11 mouse cellular contexts compared by ENCODE assay signal in genomic region chr15:5193833-5194232, GRCm38 (mm10). TPM values are rescaled to one million over a fixed set of nuclear protein-coding genes. Genes with fewer than 3 reads are reported as not detected.
DNase-seq lines count a peak whose midpoint lies in the region; ATAC-seq and TF ChIP-seq lines count a peak whose summit lies in the region.
"Had no signal": no experiment of that assay in that cellular context is flagged by ENCODE, and none has a peak within 500 bp of the region (broad histone marks: within the 10 kb centered on the region; RNA-seq: fewer than 3 reads in every experiment).

No protein-coding gene starts in this region.

- H3K27ac ChIP-seq in liver, postnatal 0 days (ENCODE audit: low read depth): no peak overlapping the region
- H3K27ac ChIP-seq in liver, embryonic 11.5 days (ENCODE audit: low read depth, low read length): no peak overlapping the region
- H3K27ac ChIP-seq in MEL (ENCODE audit: control insufficient read depth, low read depth, low read length): no peak overlapping the region
- no peak overlapping the region for H3K27ac ChIP-seq in midbrain, embryonic 16.5 days (ENCODE audit: low read length)
- H3K27ac ChIP-seq: neural tube, embryonic 12.5 days had no signal

- WGBS in liver, postnatal 0 days (ENCODE audit: insufficient replicate concordance): 67% methylated on average over 3 of the region's 3 CpGs
- 79% methylated on average over 3 of the region's 3 CpGs for WGBS in liver, embryonic 11.5 days
- 81% methylated on average over 3 of the region's 3 CpGs for WGBS in midbrain, embryonic 16.5 days

- H3K27me3 ChIP-seq in liver, postnatal 0 days (ENCODE audit: insufficient read depth, low read length): no peaks in the 10 kb centered on the region
- no peaks in the 10 kb centered on the region for H3K27me3 ChIP-seq in liver, embryonic 11.5 days (replicated peaks; ENCODE audit: control insufficient read depth, insufficient read depth, low read length)
- H3K27me3 ChIP-seq in MEL (ENCODE audit: control insufficient read depth in 1 of 2, insufficient read depth in 2 of 2, low read length in 2 of 2): no peaks in the 10 kb centered on the region
- H3K27me3 ChIP-seq in midbrain, embryonic 16.5 days (ENCODE audit: control insufficient read depth, insufficient read depth, low read depth, low read length): no peaks in the 10 kb centered on the region
- H3K27me3 ChIP-seq: neural tube, embryonic 12.5 days had no signal

- TF ChIP-seq RAD21 in MEL (IDR thresholded peaks at IDR 0.05; ENCODE audit: low read depth, low read length): peak; percentile 77

- H3K9me3 ChIP-seq in liver, postnatal 0 days (ENCODE audit: low read length): no peaks in the 10 kb centered on the region
- H3K9me3 ChIP-seq in liver, embryonic 11.5 days (ENCODE audit: control insufficient read depth, low read length): no peaks in the 10 kb centered on the region
- H3K9me3 ChIP-seq in MEL (replicated peaks; ENCODE audit: insufficient read depth, low read length): no peaks in the 10 kb centered on the region
- H3K9me3 ChIP-seq in midbrain, embryonic 16.5 days (replicated peaks; ENCODE audit: control insufficient read depth, low read length, poor library complexity, severe bottlenecking): no peaks in the 10 kb centered on the region
- H3K9me3 ChIP-seq: neural tube, embryonic 12.5 days had no signal

- no peak overlapping the region for H3K4me2 ChIP-seq in liver, postnatal 0 days (ENCODE audit: low read depth, low read length)
- H3K4me2 ChIP-seq in liver, embryonic 11.5 days: no peak overlapping the region
- no peak overlapping the region for H3K4me2 ChIP-seq in midbrain, embryonic 16.5 days (ENCODE audit: low read length)
- H3K4me2 ChIP-seq: neural tube, embryonic 12.5 days had no signal

- no peaks in the 10 kb centered on the region for H3K79me2 ChIP-seq in MEL (ENCODE audit: control insufficient read depth, insufficient read depth, low read length, poor library complexity)

- H3K36me3 ChIP-seq in liver, postnatal 0 days (replicated peaks; ENCODE audit: insufficient read depth, low read length): peaks cover 12% of the 10 kb centered on the region
- no peaks in the 10 kb centered on the region for H3K36me3 ChIP-seq in liver, embryonic 11.5 days (ENCODE audit: control insufficient read depth, insufficient read depth, low read length)
- peaks cover 0 to 16% of the 10 kb centered on the region in 2 experiments; a peak in 2 of 4 replicates for H3K36me3 ChIP-seq in MEL (ENCODE audit: control insufficient read depth in 1 of 2, insufficient read depth in 2 of 2, low read length in 2 of 2)
- peaks cover 5% of the 10 kb centered on the region; the same call in 1 of the 2 replicates for H3K36me3 ChIP-seq in midbrain, embryonic 16.5 days (ENCODE audit: control insufficient read depth, insufficient read depth, low read length)

- no peak for TF ChIP-seq POLR2A in MEL (IDR thresholded peaks at IDR 0.05; ENCODE audit: control insufficient read depth in 1 of 2, insufficient read depth in 1 of 2, low read depth in 1 of 2, low read length in 2 of 2, poor library complexity in 1 of 2)

- H3K4me3 ChIP-seq in liver, postnatal 0 days (ENCODE audit: low read depth, low read length): no peak overlapping the region
- H3K4me3 ChIP-seq in liver, embryonic 11.5 days (ENCODE audit: low read depth, low read length): no peak overlapping the region
- no peak overlapping the region for H3K4me3 ChIP-seq in MEL (ENCODE audit: control insufficient read depth in 1 of 2, insufficient read depth in 1 of 2, low read depth in 2 of 2, low read length in 2 of 2)
- H3K4me3 ChIP-seq in midbrain, embryonic 16.5 days (ENCODE audit: low read depth, low read length): no peak overlapping the region
- H3K4me3 ChIP-seq: erythroblast, embryonic 14.5 days; neural tube, embryonic 12.5 days had no signal

- ATAC-seq in frontal cortex, adult (ENCODE audit: low TSS enrichment): peak; percentile 56; the same call in 1 of the 2 replicates
- no peak for ATAC-seq in liver, postnatal 0 days
- no peak for ATAC-seq in liver, embryonic 11.5 days (replicated peaks; ENCODE audit: low FRiP score)
- 0 out of 2 replicates have a peak, but pooled peaks have one; percentile 14 for ATAC-seq in midbrain, embryonic 16.5 days

- no peak for TF ChIP-seq EP300 in liver, postnatal 0 days (IDR thresholded peaks at IDR 0.05; ENCODE audit: low read depth)
- no peak for TF ChIP-seq EP300 in MEL (IDR thresholded peaks at IDR 0.05; ENCODE audit: low read depth in 1 of 2, low read length in 2 of 2)

- peak; percentile 71 for TF ChIP-seq CTCF in liver, postnatal 0 days (IDR thresholded peaks at IDR 0.05; ENCODE audit: low read depth)
- TF ChIP-seq CTCF in MEL (IDR thresholded peaks at IDR 0.05 in 2 of 3, conservative IDR thresholded peaks at IDR 0.05 in 1 of 3; ENCODE audit: control insufficient read depth in 1 of 3, insufficient read depth in 1 of 3, low read depth in 2 of 3, low read length in 3 of 3, poor library complexity in 1 of 3, severe bottlenecking in 1 of 3): peak; percentile 1 to 69 (median 52); a peak in 4 of 6 replicates

- DNase-seq in frontal cortex, postnatal 14 days (ENCODE audit: low spot score in 2 of 2): no peak
- no peak for DNase-seq in liver, postnatal 0 days
- no peak for DNase-seq in liver, embryonic 11.5 days (ENCODE audit: low spot score)
- peak; percentile 55 for DNase-seq in MEL (ENCODE audit: low read depth, low spot score)
- DNase-seq in right cerebral cortex, postnatal 10 days (ENCODE audit: low spot score in 2 of 2): no peak
- DNase-seq in layer of hippocampus, postnatal 25 days (ENCODE audit: extremely low spot score in 1 of 2, low spot score in 1 of 2): no peak
- DNase-seq: layer of hippocampus, adult 9-11 months had no signal

- H3K9ac ChIP-seq in liver, postnatal 0 days (replicated peaks): no peak overlapping the region
- no peak overlapping the region for H3K9ac ChIP-seq in liver, embryonic 11.5 days (ENCODE audit: low read depth, low read length)
- no peak overlapping the region for H3K9ac ChIP-seq in MEL (ENCODE audit: control insufficient read depth, low read depth, low read length, poor library complexity, severe bottlenecking)
- H3K9ac ChIP-seq in midbrain, embryonic 16.5 days (ENCODE audit: low read depth, low read length): no peak overlapping the region
- H3K9ac ChIP-seq: neural tube, embryonic 12.5 days had no signal

- H3K4me1 ChIP-seq in liver, postnatal 0 days (ENCODE audit: insufficient read depth): peaks cover 22% of the 10 kb centered on the region; the same call in 1 of the 2 replicates
- peaks cover 22% of the 10 kb centered on the region for H3K4me1 ChIP-seq in liver, embryonic 11.5 days (replicated peaks; ENCODE audit: control insufficient read depth, insufficient read depth, low read length)
- H3K4me1 ChIP-seq in MEL (ENCODE audit: control insufficient read depth in 1 of 2, insufficient read depth in 2 of 2, low read length in 2 of 2): peaks cover 2 to 6% of the 10 kb centered on the region in 2 experiments; a peak in 1 of 4 replicates
- H3K4me1 ChIP-seq in midbrain, embryonic 16.5 days (ENCODE audit: control insufficient read depth, insufficient read depth, low read length): no peaks in the 10 kb centered on the region
- H3K4me1 ChIP-seq: neural tube, embryonic 12.5 days had no signal

TF ChIP-seq in MEL, 35 proteins besides CTCF, POLR2A, EP300 and RAD21:
- TF ChIP-seq ZC3H11A (IDR thresholded peaks at IDR 0.05; ENCODE audit: low read depth, low read length) (peak; percentile 48; the same call in 1 of the 2 replicates), BHLHE40 (IDR thresholded peaks at IDR 0.05; ENCODE audit: borderline replicate concordance, low read depth, low read length) (no peak), SMC3 (IDR thresholded peaks at IDR 0.05; ENCODE audit: low read depth, low read length) (peak; percentile 61)

RNA-seq across cellular contexts. Expression of gene Ttc33, which starts 8.5 kb away (rescaled TPM):
- polyA plus RNA-seq in liver, postnatal 0 days (2015; fragmentation: Nextera tagmentation; extraction: Ambion mirVana): 16.3 and 16.5 TPM in 2 replicates
- polyA plus RNA-seq in liver, embryonic 11.5 days (2014; fragmentation: Nextera tagmentation; extraction: Ambion mirVana): 29.2 and 32.3 TPM in 2 replicates
- 21.0 and 22.0 TPM in 2 replicates for total RNA-seq in MEL (2012; rRNA removed)
- 10 to 100 TPM in 1 of 2 experiments, not detected in 1; 26.2 TPM for polyA plus RNA-seq in MEL (2012; ENCODE audit: insufficient read depth in 1 of 2, insufficient read length in 2 of 2, low read depth in 1 of 2, low replicate concordance in 2 of 2, missing spikeins in 1 of 2)
- 58.0 and 63.2 TPM in 2 replicates for polyA plus RNA-seq in midbrain, embryonic 16.5 days (2015; fragmentation: Nextera tagmentation; extraction: Ambion mirVana)
- 10 to 100 TPM; 71.6 to 77.5 TPM for total RNA-seq in layer of hippocampus, postnatal 25 days (2021)

RNA-seq across cellular contexts. Expression of gene Ptger4, which starts 50.2 kb away (rescaled TPM):
- polyA plus RNA-seq in liver, postnatal 0 days (2015; fragmentation: Nextera tagmentation; extraction: Ambion mirVana): 0.99 and 1.5 TPM in 2 replicates
- polyA plus RNA-seq in liver, embryonic 11.5 days (2014; fragmentation: Nextera tagmentation; extraction: Ambion mirVana): 5.1 and 5.8 TPM in 2 replicates
- 3.5 and 3.7 TPM in 2 replicates for total RNA-seq in MEL (2012; rRNA removed)
- polyA plus RNA-seq in MEL (2012; ENCODE audit: insufficient read depth in 1 of 2, insufficient read length in 2 of 2, low read depth in 1 of 2, low replicate concordance in 2 of 2, missing spikeins in 1 of 2): 1 to 10 TPM in 1 of 2 experiments, not detected in 1; 5.7 TPM
- 1.1 and 1.6 TPM in 2 replicates for polyA plus RNA-seq in midbrain, embryonic 16.5 days (2015; fragmentation: Nextera tagmentation; extraction: Ambion mirVana)
- total RNA-seq in layer of hippocampus, postnatal 25 days (2021): 1 to 10 TPM in 1 of 2 experiments, under 1 TPM in 1; 0.75 to 1.0 TPM

RNA-seq across cellular contexts. Expression of gene Prkaa1, which starts 50.2 kb away (rescaled TPM):
- 6.8 and 7.2 TPM in 2 replicates for polyA plus RNA-seq in liver, postnatal 0 days (2015; fragmentation: Nextera tagmentation; extraction: Ambion mirVana)
- 36.2 and 39.3 TPM in 2 replicates for polyA plus RNA-seq in liver, embryonic 11.5 days (2014; fragmentation: Nextera tagmentation; extraction: Ambion mirVana)
- 18.3 and 20.0 TPM in 2 replicates for total RNA-seq in MEL (2012; rRNA removed)
- polyA plus RNA-seq in MEL (2012; ENCODE audit: insufficient read depth in 1 of 2, insufficient read length in 2 of 2, low read depth in 1 of 2, low replicate concordance in 2 of 2, missing spikeins in 1 of 2): 10 to 100 TPM in 1 of 2 experiments, not detected in 1; 23.0 TPM
- 12.9 and 15.0 TPM in 2 replicates for polyA plus RNA-seq in midbrain, embryonic 16.5 days (2015; fragmentation: Nextera tagmentation; extraction: Ambion mirVana)
- 10 to 100 TPM; 21.9 to 23.3 TPM for total RNA-seq in layer of hippocampus, postnatal 25 days (2021)

Comparison
In these comparisons a context has a peak if more than half of its experiments do, and no peak if none do; other contexts are left out.
1. ATAC-seq: peak in frontal cortex, adult (single experiment) and midbrain, embryonic 16.5 days (single experiment); none in liver, postnatal 0 days (single experiment) and liver, embryonic 11.5 days (single experiment).